9 mouse cellular contexts compared by ENCODE assay signal in genomic region chr19:59198161-59198560, GRCm38 (mm10). TPM values are rescaled to one million over a fixed set of nuclear protein-coding genes. Genes with fewer than 3 reads are reported as not detected.
DNase-seq lines count a peak whose midpoint lies in the region; ATAC-seq and TF ChIP-seq lines count a peak whose summit lies in the region.
"Had no signal": no experiment of that assay in that cellular context is flagged by ENCODE, and none has a peak within 500 bp of the region (broad histone marks: within the 10 kb centered on the region; RNA-seq: fewer than 3 reads in every experiment).

No protein-coding gene starts in this region.

- DNase-seq in forebrain, embryonic 11.5 days (ENCODE audit: low spot score) = peak; percentile 86
- no peak for DNase-seq in forebrain, embryonic 14.5 days (ENCODE audit: low spot score)
- DNase-seq in 416B (ENCODE audit: low read depth) = peak; percentile 70
- DNase-seq in adrenal gland, adult 2 months = peak; percentile 71
- peak; percentile 57 for DNase-seq in gastrocnemius, adult 2 months
- DNase-seq in left cerebral cortex, postnatal 14 days (ENCODE audit: low spot score in 2 of 2) = peak; percentile 19 to 41
- DNase-seq in ovary, postnatal 36 days (ENCODE audit: low spot score) = peak; percentile 66
- peak; percentile 55 for DNase-seq in urinary bladder, adult 2 months (ENCODE audit: low spot score)

- intact Hi-C loops in gastrocnemius, adult 2 months (cut with DNase I) = loop anchor here (5.0 to 10.0 kb wide), 2 partner anchors 286 to 393 kb away; no protein-coding TSS in a partner anchor
- intact Hi-C loops in left cerebral cortex, postnatal 14 days (cut with DNase I) = loop anchor here (2.0 kb wide), 1 partner anchor 287 kb away; no protein-coding TSS in a partner anchor

- ATAC-seq in forebrain, embryonic 11.5 days (replicated peaks; ENCODE audit: low FRiP score) = no peak
- no peak for ATAC-seq in forebrain, embryonic 14.5 days

- peaks cover 45% of the 10 kb centered on the region for H3K27me3 ChIP-seq in forebrain, embryonic 11.5 days (ENCODE audit: control insufficient read depth, insufficient read depth, low read length)
- peaks cover 43% of the 10 kb centered on the region for H3K27me3 ChIP-seq in forebrain, embryonic 14.5 days (replicated peaks; ENCODE audit: control insufficient read depth, insufficient read depth, low read length)

- no peak overlapping the region for H3K4me3 ChIP-seq in forebrain, embryonic 11.5 days (ENCODE audit: low read depth, low read length)
- H3K4me3 ChIP-seq in forebrain, embryonic 14.5 days (ENCODE audit: low read depth, low read length) = no peak overlapping the region
- no peak overlapping the region for H3K4me3 ChIP-seq in gastrocnemius, adult 2 months
- H3K4me3 ChIP-seq: limb, embryonic 13.5 days had no signal

- no peaks in the 10 kb centered on the region; the same call in 1 of the 2 replicates for H3K9me3 ChIP-seq in forebrain, embryonic 11.5 days (ENCODE audit: control insufficient read depth, low read length)
- no peaks in the 10 kb centered on the region for H3K9me3 ChIP-seq in forebrain, embryonic 14.5 days (replicated peaks; ENCODE audit: control insufficient read depth, low read length)

- H3K4me1 ChIP-seq in forebrain, embryonic 11.5 days (replicated peaks; ENCODE audit: control insufficient read depth, insufficient read depth, low read length) = peaks cover 3% of the 10 kb centered on the region; the same call in 1 of the 2 replicates
- H3K4me1 ChIP-seq in forebrain, embryonic 14.5 days (ENCODE audit: control insufficient read depth, insufficient read depth, low read length) = no peaks in the 10 kb centered on the region

- 46% methylated on average over 7 of the region's 7 CpGs for WGBS in forebrain, embryonic 11.5 days
- 45% methylated on average over 7 of the region's 7 CpGs for whole genome bisulfite sequencing in forebrain, embryonic 14.5 days

- peak; percentile 83 for TF ChIP-seq CTCF in gastrocnemius, adult 2 months (IDR thresholded peaks at IDR 0.05)

- H3K27ac ChIP-seq in forebrain, embryonic 11.5 days (ENCODE audit: low read depth, low read length) = no peak overlapping the region
- no peak overlapping the region for H3K27ac ChIP-seq in forebrain, embryonic 14.5 days (ENCODE audit: low read depth, low read length)
- no peak overlapping the region for H3K27ac ChIP-seq in gastrocnemius, adult 2 months
- H3K27ac ChIP-seq: limb, embryonic 13.5 days had no signal

- H3K4me2 ChIP-seq in forebrain, embryonic 11.5 days (ENCODE audit: low read depth, low read length, severe bottlenecking) = no peak overlapping the region
- H3K4me2 ChIP-seq in forebrain, embryonic 14.5 days (ENCODE audit: low read length) = no peak overlapping the region
- H3K4me2 ChIP-seq: limb, embryonic 13.5 days had no signal

- no peaks in the 10 kb centered on the region for H3K36me3 ChIP-seq in forebrain, embryonic 11.5 days (ENCODE audit: control insufficient read depth, insufficient read depth, low read length)
- no peaks in the 10 kb centered on the region for H3K36me3 ChIP-seq in forebrain, embryonic 14.5 days (ENCODE audit: control insufficient read depth, insufficient read depth, low read length)
- H3K36me3 ChIP-seq: limb, embryonic 13.5 days had no signal

- H3K9ac ChIP-seq in forebrain, embryonic 11.5 days (ENCODE audit: low read length) = no peak overlapping the region
- no peak overlapping the region for H3K9ac ChIP-seq in forebrain, embryonic 14.5 days (ENCODE audit: low read length)
- H3K9ac ChIP-seq: limb, embryonic 13.5 days had no signal

RNA-seq across cellular contexts. Expression of gene Kcnk18, which starts 20.9 kb away (rescaled TPM):
- polyA plus RNA-seq in forebrain, embryonic 11.5 days (2014; fragmentation: Nextera tagmentation; extraction: Ambion mirVana) = not detected in 2 replicates
- not detected in 2 replicates for polyA plus RNA-seq in forebrain, embryonic 14.5 days (2014; fragmentation: Nextera tagmentation; extraction: Ambion mirVana)
- total RNA-seq in adrenal gland, adult 2 months (2021) = not detected
- not detected in 2 replicates for polyA plus RNA-seq in adrenal gland, adult 2 months (2012; rRNA removed)
- total RNA-seq in gastrocnemius, adult 2 months (2021) = not detected
- not detected for total RNA-seq in left cerebral cortex, postnatal 14 days (2021)
- polyA plus RNA-seq in urinary bladder, adult 2 months (2012; rRNA removed) = not detected in 2 replicates

RNA-seq across cellular contexts. Expression of gene Vax1, which starts 28.3 kb away (rescaled TPM):
- 5.8 and 6.0 TPM in 2 replicates for polyA plus RNA-seq in forebrain, embryonic 11.5 days (2014; fragmentation: Nextera tagmentation; extraction: Ambion mirVana)
- polyA plus RNA-seq in forebrain, embryonic 14.5 days (2014; fragmentation: Nextera tagmentation; extraction: Ambion mirVana) = 1.3 and 1.7 TPM in 2 replicates
- not detected for total RNA-seq in adrenal gland, adult 2 months (2021)
- polyA plus RNA-seq in adrenal gland, adult 2 months (2012; rRNA removed) = not detected in 2 replicates
- total RNA-seq in gastrocnemius, adult 2 months (2021) = not detected
- total RNA-seq in left cerebral cortex, postnatal 14 days (2021) = 1 to 10 TPM in 1 of 2 experiments, under 1 TPM in 1; 0.68 to 1.5 TPM
- polyA plus RNA-seq in urinary bladder, adult 2 months (2012; rRNA removed) = not detected in 2 replicates
